Mouse (Mus musculus) ES-E14 (cell line): ENCODE data around the gene Gm36210.

Experiments used
- CHD2 ChIP-seq: IDR thresholded peaks from 2 replicates; pipeline ENCODE4 v1.6.1; 2014; ENCODE audit warnings: mild to moderate bottlenecking, low read depth, low read length, inconsistent platforms
- ZNF384 ChIP-seq: IDR thresholded peaks from 2 replicates; pipeline ENCODE4 v1.6.1; 2012; ENCODE audit warnings: low read depth, low read length, inconsistent platforms

DNA sequence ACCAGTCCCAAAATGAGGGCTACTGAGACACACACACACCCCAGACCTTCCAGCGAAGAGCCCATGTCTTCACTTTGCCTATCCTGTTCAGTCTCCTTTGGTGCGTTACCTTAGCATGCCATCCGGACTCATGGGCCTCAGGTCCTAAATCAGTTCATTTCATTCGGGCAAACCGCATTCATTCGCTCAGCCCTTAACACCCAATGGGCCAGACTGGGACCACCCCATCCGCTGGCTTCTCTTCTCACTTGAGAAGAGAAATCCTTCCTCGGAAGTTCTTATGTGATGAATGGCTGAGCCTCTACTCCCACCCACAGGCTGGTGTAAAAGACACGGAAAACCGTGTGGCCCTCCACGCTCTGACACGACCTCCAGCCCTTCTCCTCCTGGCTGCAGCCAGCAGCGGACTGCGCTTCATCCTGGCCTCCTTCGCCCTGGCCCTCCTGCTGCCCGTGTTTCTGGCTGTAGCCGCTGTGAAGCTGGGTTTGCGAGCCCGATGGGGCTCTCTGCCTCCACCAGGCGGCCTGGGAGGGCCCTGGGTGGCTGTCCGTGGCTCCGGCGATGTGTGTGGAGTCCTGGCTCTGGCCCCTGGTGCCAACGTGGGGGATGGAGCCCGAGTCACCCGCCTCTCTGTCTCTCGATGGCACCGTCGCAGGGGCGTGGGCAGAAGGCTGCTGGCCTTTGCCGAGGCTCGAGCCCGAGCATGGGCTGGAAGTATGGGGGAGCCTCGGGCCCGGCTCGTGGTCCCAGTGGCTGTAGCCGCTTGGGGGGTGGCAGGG is 17.5 kb upstream of the Gm36210 start:
- TF ChIP-seq ZNF384 (no peak), CHD2 (no peak)
